Mouse (Mus musculus) brain, embryonic 14.5 days (tissue): Measurements from ENCODE around the gene Ccdc80.

Experiments used
- CTCF ChIP-seq: fragments of 200-500 bp; IDR thresholded peaks from 2 replicates; pipeline ENCODE4 v1.5.1; 2012; ENCODE audit warnings: inconsistent platforms, mild to moderate bottlenecking, moderate library complexity, borderline replicate concordance; ENCODE audit not compliant: insufficient read depth, insufficient read length; ENCODE audit errors: extremely low read depth
- POLR2A ChIP-seq: fragments of 200-500 bp; IDR thresholded peaks from 2 replicates; pipeline ENCODE4 v1.6.1; 2012; ENCODE audit warnings: mild to moderate bottlenecking, inconsistent platforms, borderline replicate concordance; ENCODE audit not compliant: poor library complexity, insufficient read depth, insufficient read length, severe bottlenecking; ENCODE audit errors: extremely low read depth

DNA sequence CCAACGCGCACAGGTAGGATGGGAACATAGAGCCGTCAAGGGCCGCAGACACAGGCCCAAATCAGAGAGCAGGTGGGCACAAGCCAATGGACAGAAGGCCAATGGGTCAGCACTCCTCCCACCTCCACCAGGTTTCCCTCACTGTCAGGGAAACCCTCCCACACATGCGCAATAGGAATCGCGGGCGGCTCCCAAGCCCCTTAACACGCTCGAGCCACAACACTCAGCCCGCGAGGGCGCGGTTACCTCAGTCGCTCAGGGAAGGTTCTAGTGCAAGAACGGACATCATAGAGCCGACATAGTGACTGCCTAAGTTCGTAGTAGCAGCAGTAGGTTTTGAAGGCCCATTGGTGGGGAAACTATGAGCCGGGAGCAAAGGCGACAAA lies 64.9 kb downstream of the Ccdc80 start:
- TF ChIP-seq CTCF: no peak
- TF ChIP-seq POLR2A: no peak
